Mouse (Mus musculus) cerebellum, postnatal 36 days (tissue): ENCODE results near the gene Il17ra.

Source experiments
- DNase-seq, 2 experiments: peaks; one replicate each; pipeline ENCODE4 v3.0.0; 2021 to 2022; ENCODE audit warnings: mixed read lengths in 2 of 2

Il17ra gene

DNA sequence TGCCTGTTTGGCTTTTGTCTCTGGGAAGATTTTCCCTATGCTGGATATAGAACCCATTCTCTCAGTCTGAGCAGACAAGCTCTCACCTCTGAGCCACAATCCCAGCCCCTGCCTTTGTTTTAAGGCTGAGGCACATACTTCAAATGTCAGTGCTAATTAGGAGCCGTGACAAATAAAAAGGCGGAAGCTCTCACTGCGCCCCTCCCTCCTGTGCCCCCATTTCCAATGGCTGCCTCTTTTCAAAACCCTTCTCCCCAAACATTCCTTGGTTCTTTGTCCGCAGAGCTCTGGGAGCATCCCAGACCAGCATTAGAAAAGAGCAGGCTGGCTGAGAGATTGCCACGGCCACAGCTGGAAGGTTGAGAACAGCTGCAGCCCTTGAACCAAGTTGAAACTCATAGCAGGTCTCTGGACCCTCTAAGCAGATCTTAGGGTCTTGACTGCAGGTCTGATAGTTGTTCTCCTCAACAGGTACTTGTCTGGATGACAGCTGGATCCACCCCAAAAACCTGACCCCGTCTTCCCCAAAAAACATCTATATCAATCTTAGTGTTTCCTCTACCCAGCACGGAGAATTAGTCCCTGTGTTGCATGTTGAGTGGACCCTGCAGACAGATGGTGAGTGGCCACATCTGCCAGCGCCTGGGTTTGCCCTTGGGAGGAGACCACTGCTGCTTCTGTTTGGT is 9.6 kb downstream of the Il17ra start:
- DNase-seq: no peak

DNA sequence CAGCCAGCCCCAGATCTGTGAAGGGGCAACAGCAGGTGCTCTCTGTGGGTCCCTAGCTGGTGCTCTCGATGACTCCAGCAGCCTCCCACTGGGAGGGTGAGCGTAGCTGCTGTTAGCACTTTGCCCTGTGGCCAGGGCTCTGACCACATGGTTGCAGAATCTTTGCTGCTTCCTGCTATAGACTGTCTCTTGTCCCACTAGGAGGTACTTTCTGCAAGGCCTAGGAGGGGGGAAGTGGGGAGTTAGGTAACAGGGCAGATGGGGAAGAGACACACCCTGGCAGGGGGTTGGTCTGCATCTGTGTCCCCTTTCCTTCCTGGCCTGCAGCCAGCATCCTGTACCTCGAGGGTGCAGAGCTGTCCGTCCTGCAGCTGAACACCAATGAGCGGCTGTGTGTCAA is 10.4 kb downstream of the Il17ra start:
- no peak for DNase-seq

DNA sequence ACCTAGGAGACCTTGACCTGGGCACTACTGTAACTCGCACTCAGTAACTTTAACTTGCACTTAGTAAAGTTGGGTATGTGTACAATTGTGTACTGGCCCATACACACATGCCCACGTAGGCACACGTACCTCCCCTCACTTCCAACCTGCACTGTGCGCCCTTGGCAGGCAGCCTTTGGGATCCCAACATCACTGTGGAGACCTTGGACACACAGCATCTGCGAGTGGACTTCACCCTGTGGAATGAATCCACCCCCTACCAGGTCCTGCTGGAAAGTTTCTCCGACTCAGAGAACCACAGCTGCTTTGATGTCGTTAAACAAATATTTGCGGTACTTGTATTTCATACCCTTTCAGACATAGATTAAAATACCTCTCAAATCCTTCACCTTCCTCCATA is 12.2 kb downstream of the Il17ra start:
- DNase-seq: no peak

DNA sequence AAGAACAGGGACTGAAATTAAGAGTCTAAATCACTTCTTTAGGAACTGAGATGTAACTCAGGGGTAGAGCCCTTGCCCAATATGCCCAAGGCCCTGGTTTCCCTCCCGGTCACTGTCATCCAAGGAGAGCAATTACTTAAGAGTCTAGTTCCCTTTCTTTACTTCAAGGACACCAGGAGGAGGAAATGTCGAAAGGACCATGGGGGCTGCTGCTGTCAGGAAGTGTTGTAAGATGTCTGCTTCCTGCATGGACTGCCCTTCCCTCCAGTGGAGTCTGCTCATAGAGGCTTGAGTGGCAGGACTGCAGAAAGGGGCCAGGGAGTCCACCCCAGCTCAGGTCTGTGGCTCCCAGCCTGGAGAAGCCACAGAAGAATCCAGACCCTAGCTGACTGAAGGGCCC is 16.3 kb downstream of the Il17ra start:
- DNase-seq: no peak

DNA sequence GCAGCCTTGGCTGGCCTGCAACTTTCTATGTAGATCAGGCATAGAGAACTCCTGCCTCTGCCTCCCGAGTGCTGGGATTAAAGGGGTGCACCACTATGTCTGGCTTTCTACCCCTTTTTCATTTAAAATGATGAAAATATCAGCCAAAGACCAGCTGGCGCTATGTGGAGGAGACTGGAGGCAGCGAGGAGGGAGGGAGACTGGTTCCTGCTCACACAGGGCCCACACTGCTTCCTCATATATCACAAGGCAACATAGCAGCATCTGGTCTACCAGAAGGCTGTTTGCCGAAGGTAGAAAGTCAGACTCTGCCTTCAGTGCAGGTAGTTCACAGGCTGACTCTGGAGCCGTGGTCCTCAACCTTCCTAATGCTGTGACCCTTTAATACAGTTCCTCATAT is 17.3 kb downstream of the Il17ra start:
- no peak for DNase-seq

DNA sequence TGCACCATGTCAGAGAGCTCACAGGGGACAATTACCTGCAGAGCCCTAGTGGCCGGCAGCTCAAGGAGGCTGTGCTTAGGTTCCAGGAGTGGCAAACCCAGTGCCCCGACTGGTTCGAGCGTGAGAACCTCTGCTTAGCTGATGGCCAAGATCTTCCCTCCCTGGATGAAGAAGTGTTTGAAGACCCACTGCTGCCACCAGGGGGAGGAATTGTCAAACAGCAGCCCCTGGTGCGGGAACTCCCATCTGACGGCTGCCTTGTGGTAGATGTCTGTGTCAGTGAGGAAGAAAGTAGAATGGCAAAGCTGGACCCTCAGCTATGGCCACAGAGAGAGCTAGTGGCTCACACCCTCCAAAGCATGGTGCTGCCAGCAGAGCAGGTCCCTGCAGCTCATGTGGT is 18.5 kb downstream of the Il17ra start:
- no peak for DNase-seq

DNA sequence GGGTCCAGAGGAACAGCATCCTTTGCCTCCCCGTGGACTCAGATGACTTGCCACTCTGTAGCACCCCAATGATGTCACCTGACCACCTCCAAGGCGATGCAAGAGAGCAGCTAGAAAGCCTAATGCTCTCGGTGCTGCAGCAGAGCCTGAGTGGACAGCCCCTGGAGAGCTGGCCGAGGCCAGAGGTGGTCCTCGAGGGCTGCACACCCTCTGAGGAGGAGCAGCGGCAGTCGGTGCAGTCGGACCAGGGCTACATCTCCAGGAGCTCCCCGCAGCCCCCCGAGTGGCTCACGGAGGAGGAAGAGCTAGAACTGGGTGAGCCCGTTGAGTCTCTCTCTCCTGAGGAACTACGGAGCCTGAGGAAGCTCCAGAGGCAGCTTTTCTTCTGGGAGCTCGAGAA is 19.0 kb downstream of the Il17ra start:
- no peak for DNase-seq

DNA sequence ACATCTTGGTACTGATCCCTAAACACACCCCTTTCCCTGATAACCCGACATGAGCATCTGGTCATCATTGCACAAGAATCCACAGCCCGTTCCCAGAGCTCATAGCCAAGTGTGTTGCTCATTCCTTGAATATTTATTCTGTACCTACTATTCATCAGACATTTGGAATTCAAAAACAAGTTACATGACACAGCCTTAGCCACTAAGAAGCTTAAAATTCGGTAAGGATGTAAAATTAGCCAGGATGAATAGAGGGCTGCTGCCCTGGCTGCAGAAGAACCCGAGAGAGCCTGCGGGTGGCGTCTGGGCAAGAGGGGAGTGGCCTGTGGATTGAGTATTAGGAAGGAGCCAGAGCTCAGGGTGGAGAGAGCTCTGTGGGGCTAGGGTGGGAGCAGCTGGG is 19.7 kb downstream of the Il17ra start:
- no peak for DNase-seq

DNA sequence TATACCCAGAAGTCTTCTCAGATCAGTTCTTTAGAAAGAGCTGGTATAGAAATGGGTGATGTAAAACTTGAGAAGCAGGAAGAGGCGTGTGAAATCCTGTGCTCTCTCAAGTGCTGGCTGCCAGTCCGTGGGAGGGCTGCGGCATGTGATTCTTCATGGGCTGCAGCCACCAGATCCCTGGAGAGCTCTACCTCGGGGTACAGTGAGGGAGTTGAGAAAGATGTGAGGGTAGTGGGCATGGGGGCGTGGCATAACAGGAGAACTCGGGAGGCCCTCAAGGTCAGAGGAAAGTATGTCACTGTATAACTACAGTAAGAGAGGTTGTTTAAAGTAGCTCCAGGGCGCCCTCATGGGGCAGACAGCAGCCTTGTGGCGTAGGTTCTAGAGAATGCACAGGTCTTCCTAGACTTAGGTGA is 20.2 kb downstream of the Il17ra start:
- peak in 1 of 2 experiments; percentile 27 for DNase-seq

DNA sequence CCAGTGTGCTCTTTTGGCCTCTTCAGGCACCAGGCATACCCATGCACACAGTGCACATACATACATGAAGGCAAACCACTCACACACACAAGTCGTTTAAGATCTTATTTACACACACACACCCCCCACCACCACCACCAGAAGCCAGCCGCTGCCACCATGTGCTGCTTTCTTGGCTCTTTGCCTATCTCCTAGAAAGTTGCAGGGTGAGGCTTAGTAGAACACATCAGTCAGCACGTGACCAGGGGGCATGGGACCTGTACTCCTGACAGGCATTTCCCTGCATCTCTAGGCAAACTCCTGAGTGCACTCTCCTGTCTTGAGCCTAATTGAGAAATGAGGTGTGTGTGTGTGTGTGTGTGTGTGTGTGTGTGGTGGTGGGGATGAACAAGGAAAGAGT is 22.0 kb downstream of the Il17ra start:
- no peak for DNase-seq

DNA sequence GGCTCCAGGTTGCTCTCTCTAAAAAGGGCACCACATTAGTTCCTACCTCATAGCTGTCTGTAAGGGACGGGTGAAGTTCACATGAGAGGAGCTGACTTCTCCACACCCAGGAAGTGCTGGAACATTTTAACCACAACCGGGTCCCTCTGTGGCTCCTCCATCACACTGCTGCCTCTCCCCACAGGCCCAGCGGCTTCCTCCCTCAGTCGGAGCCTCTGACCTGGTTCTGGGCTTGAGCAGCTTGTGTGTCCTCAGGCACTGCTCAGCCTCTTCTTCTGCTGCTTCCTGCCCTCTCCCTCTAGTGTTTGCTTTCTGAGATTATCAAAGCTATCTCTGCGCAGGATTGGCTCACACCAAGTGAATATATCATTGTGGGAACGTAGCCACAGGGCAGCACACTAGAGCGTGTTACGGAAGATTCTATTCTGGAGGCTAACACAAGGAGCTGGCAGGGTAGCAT is 23.0 kb downstream of the Il17ra start:
- peak in 1 of 2 experiments; percentile 19 for DNase-seq

DNA sequence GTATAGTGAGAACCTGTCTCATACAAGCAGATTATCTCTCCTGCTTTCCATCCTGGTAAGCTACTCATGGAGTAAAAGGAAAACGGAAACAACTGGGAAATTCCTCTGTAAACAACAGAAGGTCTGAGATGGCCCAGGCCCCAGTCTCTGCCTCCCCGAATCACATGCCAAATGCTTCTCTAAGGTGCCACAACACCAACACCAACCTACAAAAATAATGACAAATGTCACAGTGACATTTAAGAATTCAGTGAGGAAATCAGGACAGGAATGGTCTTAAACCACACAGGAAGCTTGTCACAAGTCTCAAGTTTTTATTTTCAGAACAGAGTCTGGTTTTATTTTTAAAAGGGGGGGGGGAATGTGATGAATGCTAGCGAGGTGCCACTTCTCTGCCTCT is 25.6 kb downstream of the Il17ra start:
- DNase-seq: no peak

DNA sequence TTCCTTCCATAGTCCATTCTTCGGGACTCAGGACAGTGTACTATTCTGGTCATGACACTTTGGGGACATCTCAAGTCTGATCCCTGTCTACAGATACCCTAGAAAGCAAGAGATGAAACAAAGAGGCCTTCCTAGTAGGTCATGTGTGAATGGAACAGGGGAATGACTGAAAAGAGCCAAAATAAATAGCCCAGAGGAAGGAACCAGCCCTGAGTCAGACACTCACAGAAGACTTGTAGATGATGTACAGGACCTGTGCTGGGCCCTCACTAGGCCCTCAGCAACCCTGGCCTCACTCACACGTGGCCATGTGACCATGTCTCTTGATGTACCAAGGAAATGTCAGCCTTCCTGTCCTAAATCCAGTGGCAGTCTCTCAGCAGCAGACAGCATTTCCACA is 26.4 kb downstream of the Il17ra start:
- no peak for DNase-seq

DNA sequence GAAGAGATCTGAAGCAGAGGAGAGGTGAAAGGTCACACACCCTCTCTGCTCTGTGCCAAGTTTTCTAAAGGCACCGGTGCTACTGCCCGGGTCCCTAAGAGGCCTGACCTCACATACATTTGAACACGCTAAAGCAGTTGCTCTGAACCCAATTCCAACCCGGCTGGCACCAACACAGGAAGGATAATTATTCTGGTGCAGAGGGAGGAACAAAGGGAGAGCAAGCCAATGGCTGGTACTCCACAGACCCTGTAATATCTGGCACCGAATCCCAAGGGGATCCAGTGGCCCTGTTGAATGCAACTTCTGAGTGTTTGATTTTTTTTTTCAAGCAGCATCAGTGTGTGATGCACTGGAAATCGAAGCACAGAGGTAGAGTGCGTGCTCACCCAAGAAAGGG is 28.0 kb downstream of the Il17ra start:
- no peak for DNase-seq

DNA sequence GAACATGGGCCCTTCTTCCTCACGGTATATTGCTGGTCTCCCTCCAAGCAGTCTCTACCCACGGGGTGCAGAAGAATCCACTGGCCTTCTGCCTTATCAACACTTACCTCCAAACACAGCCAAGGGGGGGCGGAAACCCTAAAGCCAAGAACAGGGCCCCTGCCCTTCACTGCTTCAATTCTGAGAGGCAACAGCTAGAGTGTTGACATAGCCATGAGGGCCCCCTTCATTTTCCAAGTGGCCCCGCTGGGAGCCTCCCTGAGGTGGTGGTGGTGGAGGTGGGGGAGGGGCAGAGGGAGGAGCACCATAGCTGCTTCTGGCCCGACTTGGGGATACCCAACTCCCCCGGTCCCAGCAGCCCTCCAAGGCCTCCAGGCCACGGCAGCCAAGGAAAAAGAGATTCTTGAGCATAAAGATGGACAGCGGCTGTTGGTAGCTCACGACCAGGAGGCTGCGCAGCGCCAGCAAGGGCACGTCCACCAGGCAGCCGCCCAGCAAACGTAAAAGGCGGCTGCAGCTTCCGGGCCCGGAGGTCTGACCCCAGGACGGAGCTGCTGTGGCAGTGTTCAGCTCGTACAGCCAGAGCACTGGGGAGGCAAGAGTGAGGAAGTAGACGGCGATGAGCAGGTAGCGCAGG is 28.9 kb downstream of the Il17ra start:
- DNase-seq: no peak

DNA sequence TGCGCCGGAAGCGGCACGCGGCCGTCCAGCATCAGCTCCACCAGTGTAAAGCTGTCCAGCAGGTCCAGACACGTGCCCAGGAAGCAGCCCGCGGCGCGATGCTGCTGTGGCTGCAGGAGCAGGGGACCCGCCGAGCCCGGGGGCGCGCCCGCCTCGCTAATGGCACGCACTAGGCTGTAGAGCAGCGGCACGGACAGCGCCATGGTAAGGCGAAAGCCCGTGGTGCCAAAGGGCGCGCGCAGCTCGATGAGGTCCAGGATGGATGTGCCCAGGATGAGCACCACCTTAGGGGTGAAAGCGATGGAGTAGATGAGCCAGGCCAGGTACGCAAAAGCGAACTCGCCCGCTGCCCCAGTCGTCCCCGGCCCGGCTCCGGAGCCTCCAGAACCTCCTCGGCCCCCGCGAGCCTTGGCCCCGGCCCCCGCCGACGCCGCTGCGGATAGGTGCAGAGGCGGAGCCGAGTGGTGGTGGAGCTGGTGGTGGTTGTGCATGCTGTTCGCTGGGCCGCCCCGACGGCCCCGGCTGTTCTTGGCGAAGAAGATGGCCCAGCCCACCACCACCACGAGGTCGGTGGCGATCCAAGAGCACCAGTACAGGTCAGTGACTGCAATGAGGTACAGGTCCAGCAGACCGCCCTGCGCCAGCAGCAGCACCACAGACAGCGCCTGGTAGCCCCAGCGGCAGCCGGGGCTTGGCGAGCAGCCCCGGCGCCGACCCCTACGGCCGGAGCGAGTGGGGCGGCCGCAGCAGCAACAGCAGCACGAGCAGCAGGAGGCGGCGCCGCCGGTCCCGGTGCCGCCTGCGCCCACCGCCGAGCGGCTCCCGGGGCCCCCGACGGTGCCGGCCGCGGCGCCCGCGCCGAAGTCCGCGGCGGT is 29.7 kb downstream of the Il17ra start:
- DNase-seq: peak in 1 of 2 experiments; percentile 24

DNA sequence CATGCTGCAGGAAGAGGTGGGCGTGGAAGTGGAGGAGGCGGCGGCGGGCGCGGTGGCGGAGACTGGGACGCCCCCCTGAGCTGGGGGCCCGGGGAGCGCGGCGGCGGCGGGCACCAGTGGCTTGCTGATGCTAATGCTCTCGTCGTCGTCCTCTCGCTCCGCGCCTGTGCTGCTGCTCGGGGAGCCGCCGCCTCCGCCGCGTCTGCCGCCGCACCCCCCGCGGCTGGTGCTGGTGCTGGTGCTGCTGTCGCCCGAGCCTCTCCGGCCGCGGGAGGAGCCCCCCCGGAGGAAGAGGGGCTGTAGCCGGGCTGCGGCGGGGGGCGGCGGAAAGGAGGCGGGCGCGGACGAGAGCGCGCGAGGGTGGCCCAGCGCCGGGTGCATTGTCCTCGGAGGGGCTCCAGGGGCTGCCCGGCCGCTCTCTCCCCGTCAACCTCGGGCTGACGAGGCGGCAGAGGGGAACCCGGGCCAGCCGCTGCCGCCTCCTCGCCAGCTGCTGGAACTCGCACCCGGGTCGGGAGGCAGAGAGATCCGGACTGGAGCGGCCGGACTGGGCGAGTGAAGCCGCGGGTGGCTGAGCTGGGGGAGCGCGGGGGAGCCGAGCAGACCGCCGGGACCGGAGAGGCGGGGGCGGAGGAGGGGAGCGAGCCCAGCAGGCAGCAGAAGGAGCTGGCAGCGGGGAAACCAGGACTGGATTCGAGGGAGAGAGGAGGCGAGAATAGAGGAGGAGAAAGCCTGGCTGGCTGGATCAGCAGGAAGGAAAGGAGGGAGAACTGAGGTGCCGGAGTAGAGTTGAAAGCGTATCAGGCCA is 30.5 kb downstream of the Il17ra start, which contains the start of gene Tmem121b:
Gene Tmem121b (minus strand): TSS at position 434 of the 808 bp plus-strand sequence.
- DNase-seq: peak; percentile 61 to 79

DNA sequence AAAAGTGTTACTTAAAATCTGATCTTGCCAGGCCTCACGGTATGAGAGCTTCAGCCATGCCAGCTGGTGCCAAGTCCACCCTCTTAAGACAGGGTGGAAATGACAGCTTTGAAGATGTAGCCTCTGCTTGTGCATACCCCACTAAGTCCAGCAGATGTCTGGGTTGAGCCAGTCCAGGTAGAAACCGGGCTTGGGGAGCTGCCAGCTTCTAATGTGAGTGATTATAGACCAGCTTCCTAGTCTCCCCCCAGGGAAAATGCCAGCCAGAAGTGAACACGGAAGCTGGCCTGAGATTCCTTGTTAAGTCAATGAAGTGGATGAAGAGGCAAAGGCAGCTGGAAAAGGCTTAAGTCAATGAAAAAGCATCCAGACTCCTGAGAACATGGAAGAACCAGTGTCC is 33.5 kb downstream of the Il17ra start:
- no peak for DNase-seq

DNA sequence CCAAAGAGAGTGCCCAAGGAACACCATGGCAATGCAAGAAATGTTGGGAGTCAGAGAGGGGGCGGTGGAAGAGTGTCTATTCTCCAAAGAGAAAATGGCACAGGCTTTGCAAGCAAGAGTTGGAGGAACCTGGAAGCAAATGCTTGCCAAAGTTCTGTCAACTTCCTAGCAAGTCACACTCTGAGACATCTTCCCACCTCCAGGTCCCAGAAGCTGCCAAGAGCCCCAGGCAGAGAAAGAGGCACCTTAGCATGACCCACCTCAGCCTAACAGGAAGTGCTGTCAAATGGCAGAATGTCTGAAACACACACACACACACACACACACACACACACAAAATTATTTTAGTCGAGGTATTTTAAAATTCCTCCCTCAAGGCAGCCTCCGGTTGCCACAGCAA is 41.0 kb downstream of the Il17ra start:
- no peak for DNase-seq

DNA sequence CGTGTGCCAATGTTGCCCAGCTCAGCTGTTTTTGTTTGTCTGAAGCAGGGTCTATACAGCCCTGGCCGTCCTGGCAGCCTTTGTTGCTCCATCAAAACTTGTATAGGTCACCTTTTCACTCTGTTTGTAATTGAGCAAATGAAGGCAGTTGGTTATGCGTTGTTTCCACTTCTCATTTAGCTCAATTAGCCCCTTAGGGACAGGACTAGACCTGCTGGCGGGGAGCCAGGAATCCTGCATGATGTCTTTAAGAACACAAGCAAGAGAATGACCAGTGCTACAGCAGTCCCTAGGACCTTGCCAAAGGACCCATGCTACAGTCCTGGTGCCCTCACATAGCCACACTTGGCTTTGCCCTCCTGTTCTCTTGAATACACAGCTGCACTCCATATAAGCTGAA is 42.5 kb downstream of the Il17ra start:
- DNase-seq: no peak

DNA sequence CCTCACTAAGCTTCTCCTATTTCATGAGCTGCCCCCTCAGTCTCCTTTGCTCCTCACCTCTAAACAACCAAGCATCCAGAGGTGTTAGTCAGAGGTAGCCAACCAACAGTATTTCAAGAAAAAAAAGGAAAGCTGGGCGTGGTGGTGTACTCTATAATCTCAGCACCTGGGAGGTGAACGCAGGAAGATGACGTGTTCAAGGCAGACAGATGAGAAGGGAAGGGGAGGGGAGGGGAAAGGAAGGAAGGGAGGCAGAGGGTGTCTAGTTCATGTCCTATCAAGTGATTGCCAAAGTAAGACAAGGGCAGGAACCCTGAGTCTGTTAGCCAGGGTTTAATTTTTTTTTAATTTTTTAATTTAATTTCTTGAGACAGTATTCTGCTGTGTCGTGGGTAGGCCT is 45.6 kb downstream of the Il17ra start:
- no peak for DNase-seq

DNA sequence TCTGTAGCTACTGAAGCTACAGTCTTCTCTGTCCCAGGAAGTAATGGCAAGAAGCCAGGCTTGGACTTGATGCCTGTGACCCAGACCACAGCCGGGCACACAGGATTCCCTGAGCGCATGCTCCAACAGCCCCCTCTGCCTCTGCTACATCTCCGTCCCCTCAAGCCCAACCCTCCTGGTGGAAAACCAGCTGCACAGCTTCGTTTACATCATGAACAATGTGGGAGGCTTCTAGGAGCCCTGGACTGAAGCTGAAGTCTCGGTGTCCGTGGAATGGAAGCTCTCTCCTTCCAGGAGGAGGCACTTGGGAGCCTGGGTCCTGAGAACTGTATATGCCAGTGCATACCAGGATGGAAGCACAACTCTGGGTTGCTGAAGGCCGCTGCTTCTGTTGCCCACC is 46.9 kb downstream of the Il17ra start:
- DNase-seq: no peak

DNA sequence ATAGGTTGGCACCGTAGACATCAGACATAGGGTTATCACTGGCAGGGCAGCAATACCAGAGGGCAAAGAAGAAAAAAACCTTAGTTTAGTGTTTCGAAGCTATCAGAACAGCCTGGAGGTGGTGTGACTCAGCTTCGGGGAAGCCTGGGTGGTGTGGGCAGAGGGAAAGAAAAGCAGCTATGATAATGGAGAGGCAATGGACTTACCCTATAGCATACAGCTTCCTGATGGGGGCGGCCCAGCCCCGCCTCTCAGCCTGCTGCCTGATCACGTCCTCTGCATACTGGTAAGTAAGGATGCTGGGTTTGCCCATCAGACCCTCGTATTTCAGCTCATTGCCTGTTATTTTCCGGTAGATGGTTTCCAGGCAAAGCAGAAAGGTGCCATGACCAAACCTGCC is 47.4 kb downstream of the Il17ra start:
- DNase-seq: no peak
